Mouse (Mus musculus): Measurements from ENCODE around the gene Tnni3k. TPM values are rescaled to one million over a fixed set of nuclear protein-coding genes. Genes with fewer than 3 reads are reported as not detected.
A peak's percentile ranks its signal among the peaks of the same experiment; 100 is the strongest.

Gene Tnni3k
- 0.08 TPM in 2 replicates for polyA plus RNA-seq (2015; fragmentation: Nextera tagmentation; extraction: Ambion mirVana)

- no peak within 1 kb of the TSS for H3K4me3 ChIP-seq (ENCODE audit: low read depth, low read length)
- H3K27ac ChIP-seq (ENCODE audit: low read depth, low read length), result no peak within 1 kb of the TSS
- no peak within 1 kb of the TSS for H3K9ac ChIP-seq (ENCODE audit: low read depth, low read length)
- no peaks in the 10 kb centered on the region for H3K27me3 ChIP-seq (replicated peaks; ENCODE audit: control insufficient read depth, insufficient read depth, low read length)
- H3K4me2 ChIP-seq (replicated peaks; ENCODE audit: low read depth), result no peak within 1 kb of the TSS
- TF ChIP-seq CTCF (IDR thresholded peaks at IDR 0.05; ENCODE audit: low read depth), result no peak
- H3K9me3 ChIP-seq (ENCODE audit: control insufficient read depth), result no peaks in the 10 kb centered on the region
- no peaks in the 10 kb centered on the region for H3K36me3 ChIP-seq (ENCODE audit: control insufficient read depth, insufficient read depth)
- WGBS, result 60% methylated on average over 6 of the region's 6 CpGs
- H3K4me1 ChIP-seq (replicated peaks; ENCODE audit: control insufficient read depth, insufficient read depth, low read length), result no peaks in the 10 kb centered on the region
- no peak for ATAC-seq
Measured at GRCm38 (mm10) chr3:155055231-155055916, at the start of gene Tnni3k. Gene Tnni3k, minus strand, starts transcription at chr3:155055407.

GRCm38 (mm10) chr3:155099266-155099665 lies 44.1 kb upstream of the Tnni3k start:
- 59% methylated on average over 1 of the region's 1 CpGs for WGBS
- H3K27ac ChIP-seq (ENCODE audit: low read depth, low read length), result no peak overlapping the region
- ATAC-seq, result peak; percentile 60
- H3K4me2 ChIP-seq (replicated peaks; ENCODE audit: low read depth), result no peak overlapping the region
- no peaks in the 10 kb centered on the region for H3K27me3 ChIP-seq (replicated peaks; ENCODE audit: control insufficient read depth, insufficient read depth, low read length)
- no peaks in the 10 kb centered on the region for H3K36me3 ChIP-seq (ENCODE audit: control insufficient read depth, insufficient read depth)
- no peaks in the 10 kb centered on the region for H3K4me1 ChIP-seq (replicated peaks; ENCODE audit: control insufficient read depth, insufficient read depth, low read length)
- no peak overlapping the region for H3K4me3 ChIP-seq (ENCODE audit: low read depth, low read length)
- H3K9me3 ChIP-seq (ENCODE audit: control insufficient read depth), result no peaks in the 10 kb centered on the region
- H3K9ac ChIP-seq (ENCODE audit: low read depth, low read length), result no peak overlapping the region
- TF ChIP-seq CTCF (IDR thresholded peaks at IDR 0.05; ENCODE audit: low read depth), result no peak

- whole genome bisulfite sequencing, result under 1% methylated on average over 47 of the region's 47 CpGs
- H3K36me3 ChIP-seq (ENCODE audit: control insufficient read depth, insufficient read depth), result peaks cover 5% of the 10 kb centered on the region; the same call in 1 of the 2 replicates
- peak within 1 kb of the TSS; percentile 65 for H3K9ac ChIP-seq (ENCODE audit: low read depth, low read length)
- H3K4me2 ChIP-seq (replicated peaks; ENCODE audit: low read depth), result peak within 1 kb of the TSS; percentile 74
- H3K9me3 ChIP-seq (ENCODE audit: control insufficient read depth), result no peaks in the 10 kb centered on the region
- H3K4me1 ChIP-seq (replicated peaks; ENCODE audit: control insufficient read depth, insufficient read depth, low read length), result no peaks in the 10 kb centered on the region
- ATAC-seq, result peak; percentile 99
- peak within 1 kb of the TSS; percentile 50 for H3K4me3 ChIP-seq (ENCODE audit: low read depth, low read length)
- H3K27me3 ChIP-seq (replicated peaks; ENCODE audit: control insufficient read depth, insufficient read depth, low read length), result no peaks in the 10 kb centered on the region
- 0 out of 2 replicates have a peak, but pooled peaks have one; percentile 25 for TF ChIP-seq CTCF (IDR thresholded peaks at IDR 0.05; ENCODE audit: low read depth)
- H3K27ac ChIP-seq (ENCODE audit: low read depth, low read length), result peak within 1 kb of the TSS; percentile 83
Measured at GRCm38 (mm10) chr3:155093116-155093956, 38.1 kb upstream of the Tnni3k start, which contains the start of the genes Fpgt and Lrriq3. Gene Fpgt, minus strand, starts transcription at chr3:155093403. Gene Lrriq3, plus strand, starts transcription at chr3:155093434.

GRCm38 (mm10) chr3:155092081-155092480 lies 36.9 kb upstream of the Tnni3k start:
- Histone ChIP-seq H3K4me1 (replicated peaks; ENCODE audit: control insufficient read depth, insufficient read depth, low read length) (no peaks in the 10 kb centered on the region), H3K4me3 (ENCODE audit: low read depth, low read length) (peak overlapping the region; percentile 50), H3K9me3 (ENCODE audit: control insufficient read depth) (no peaks in the 10 kb centered on the region), H3K9ac (ENCODE audit: low read depth, low read length) (no peak overlapping the region), H3K27ac (ENCODE audit: low read depth, low read length) (no peak overlapping the region), H3K27me3 (replicated peaks; ENCODE audit: control insufficient read depth, insufficient read depth, low read length) (no peaks in the 10 kb centered on the region), H3K36me3 (ENCODE audit: control insufficient read depth, insufficient read depth) (peaks cover 13% of the 10 kb centered on the region), H3K4me2 (replicated peaks; ENCODE audit: low read depth) (peak overlapping the region; percentile 74)
- TF ChIP-seq CTCF (IDR thresholded peaks at IDR 0.05; ENCODE audit: low read depth), result no peak
- WGBS, result 77% methylated on average over 6 of the region's 6 CpGs
- no peak for ATAC-seq

- Histone ChIP-seq H3K9ac (ENCODE audit: low read depth, low read length) (no peak overlapping the region), H3K4me3 (ENCODE audit: low read depth, low read length) (no peak overlapping the region), H3K36me3 (ENCODE audit: control insufficient read depth, insufficient read depth) (no peaks in the 10 kb centered on the region), H3K27me3 (replicated peaks; ENCODE audit: control insufficient read depth, insufficient read depth, low read length) (no peaks in the 10 kb centered on the region), H3K27ac (ENCODE audit: low read depth, low read length) (no peak overlapping the region), H3K4me2 (replicated peaks; ENCODE audit: low read depth) (no peak overlapping the region), H3K4me1 (replicated peaks; ENCODE audit: control insufficient read depth, insufficient read depth, low read length) (no peaks in the 10 kb centered on the region), H3K9me3 (ENCODE audit: control insufficient read depth) (no peaks in the 10 kb centered on the region)
- WGBS, result 85% methylated on average over 4 of the region's 4 CpGs
- no peak for TF ChIP-seq CTCF (IDR thresholded peaks at IDR 0.05; ENCODE audit: low read depth)
- no peak for ATAC-seq
Measured at GRCm38 (mm10) chr3:155077908-155078307, 22.7 kb upstream of the Tnni3k start.

- H3K9me3 ChIP-seq (ENCODE audit: control insufficient read depth), result no peaks in the 10 kb centered on the region
- H3K9ac ChIP-seq (ENCODE audit: low read depth, low read length), result no peak overlapping the region
- no peak overlapping the region for H3K27ac ChIP-seq (ENCODE audit: low read depth, low read length)
- no peak overlapping the region for H3K4me3 ChIP-seq (ENCODE audit: low read depth, low read length)
- no peaks in the 10 kb centered on the region for H3K4me1 ChIP-seq (replicated peaks; ENCODE audit: control insufficient read depth, insufficient read depth, low read length)
- H3K4me2 ChIP-seq (replicated peaks; ENCODE audit: low read depth), result no peak overlapping the region
- H3K27me3 ChIP-seq (replicated peaks; ENCODE audit: control insufficient read depth, insufficient read depth, low read length), result no peaks in the 10 kb centered on the region
- ATAC-seq, result peak; percentile 69
- no peak for TF ChIP-seq CTCF (IDR thresholded peaks at IDR 0.05; ENCODE audit: low read depth)
- H3K36me3 ChIP-seq (ENCODE audit: control insufficient read depth, insufficient read depth), result no peaks in the 10 kb centered on the region
Measured at GRCm38 (mm10) chr3:155059449-155059822, 4.2 kb upstream of the Tnni3k start.
